Comparison of ENCODE assay signal across 23 mouse cellular contexts in genomic region chr17:27221562-27221961, GRCm38 (mm10). TPM values are rescaled to one million over a fixed set of nuclear protein-coding genes. Genes with fewer than 3 reads are reported as not detected.
"Had no signal": no experiment of that assay in that cellular context is flagged by ENCODE, and none has a peak within 500 bp of the region (broad histone marks: within the 10 kb centered on the region; RNA-seq: fewer than 3 reads in every experiment).

No protein-coding gene starts in this region.

- H3K9ac ChIP-seq: liver, embryonic 13.5 days; midbrain, embryonic 12.5 days; neural tube, embryonic 13.5 days; stomach, embryonic 15.5 days had no signal

- H3K27ac ChIP-seq: hindbrain, postnatal 0 days; liver, embryonic 13.5 days; midbrain, embryonic 12.5 days; neural tube, embryonic 13.5 days; stomach, embryonic 15.5 days had no signal

- H3K27me3 ChIP-seq: liver, embryonic 13.5 days; midbrain, embryonic 12.5 days; neural tube, embryonic 13.5 days; stomach, embryonic 15.5 days had no signal

- H3K9me3 ChIP-seq: liver, embryonic 13.5 days; neural tube, embryonic 13.5 days; stomach, embryonic 15.5 days had no signal

- H3K4me2 ChIP-seq: liver, embryonic 13.5 days; midbrain, embryonic 12.5 days; neural tube, embryonic 13.5 days; stomach, embryonic 15.5 days had no signal

- H3K4me3 ChIP-seq: liver, embryonic 13.5 days; midbrain, embryonic 12.5 days; myocyte; neural tube, embryonic 13.5 days; stomach, embryonic 15.5 days had no signal

- H3K36me3 ChIP-seq: liver, embryonic 13.5 days; midbrain, embryonic 12.5 days; neural tube, embryonic 13.5 days; stomach, embryonic 15.5 days had no signal

- ATAC-seq: hindbrain, postnatal 0 days; inflammation-experienced regulatory T-cells, adult 6 months; intestine, embryonic 16.5 days; midbrain, embryonic 16.5 days had no signal

- H3K4me1 ChIP-seq: liver, embryonic 13.5 days had no signal

- DNase-seq: kidney, adult 18-20 months; kidney, adult 9 months; kidney, postnatal 14 days; kidney, postnatal 4 days; liver, embryonic 13.5 days; lung, adult 2 months; lung, postnatal 14 days; lung, postnatal 4 days; retina, postnatal 1 day; spleen, adult 18-20 months; thymus, postnatal 25 days had no signal

RNA-seq across cellular contexts. Expression of gene Ip6k3, which starts 54.0 kb away (rescaled TPM):
- total RNA-seq: hindbrain, postnatal 0 days; liver, adult 2 months; megakaryocyte progenitor cell, adult 5-6 weeks; megakaryocyte-erythroid progenitor cell, adult 5-6 weeks; neutrophil, adult 5-6 weeks had no signal
- polyA plus RNA-seq: inflammation-experienced regulatory T-cells, adult 6 months; liver, adult 2 months had no signal
